ENCODE assay signal across 29 mouse cellular contexts in genomic region chr2:10087256-10087850, GRCm38 (mm10). TPM values are rescaled to one million over a fixed set of nuclear protein-coding genes. Genes with fewer than 3 reads are reported as not detected.
DNase-seq lines count a peak whose midpoint lies in the region; ATAC-seq and TF ChIP-seq lines count a peak whose summit lies in the region.
"Had no signal": no experiment of that assay in that cellular context is flagged by ENCODE, and none has a peak within 500 bp of the region (broad histone marks: within the 10 kb centered on the region; RNA-seq: fewer than 3 reads in every experiment).

No protein-coding gene starts in this region.

- TF ChIP-seq CTCF in liver, postnatal 0 days (IDR thresholded peaks at IDR 0.05; ENCODE audit: low read depth): no peak

- peak; percentile 24; the same call in 1 of the 2 replicates for ATAC-seq in liver, postnatal 0 days
- ATAC-seq: forebrain, embryonic 16.5 days; hindbrain, postnatal 0 days had no signal

- no peak overlapping the region for H3K9ac ChIP-seq in liver, postnatal 0 days (replicated peaks)
- H3K9ac ChIP-seq: heart, embryonic 12.5 days; kidney, embryonic 15.5 days; limb, embryonic 15.5 days; midbrain, embryonic 12.5 days; neural tube, embryonic 15.5 days had no signal

- WGBS in liver, postnatal 0 days (ENCODE audit: insufficient replicate concordance): 82% methylated on average over 8 of the region's 8 CpGs

- H3K9me3 ChIP-seq in liver, postnatal 0 days (ENCODE audit: low read length): no peaks in the 10 kb centered on the region
- H3K9me3 ChIP-seq: forebrain, embryonic 10.5 days; G1E; heart, embryonic 12.5 days; kidney, embryonic 15.5 days; limb, embryonic 15.5 days; midbrain, embryonic 12.5 days; neural tube, embryonic 15.5 days had no signal

- TF ChIP-seq EP300 in liver, postnatal 0 days (IDR thresholded peaks at IDR 0.05; ENCODE audit: low read depth): no peak

- H3K36me3 ChIP-seq in liver, postnatal 0 days (replicated peaks; ENCODE audit: insufficient read depth, low read length): peaks cover 62% of the 10 kb centered on the region

- H3K27me3 ChIP-seq in liver, postnatal 0 days (ENCODE audit: insufficient read depth, low read length): no peaks in the 10 kb centered on the region
- H3K27me3 ChIP-seq: CH12.LX; heart, embryonic 12.5 days; kidney, embryonic 15.5 days; limb, embryonic 15.5 days; midbrain, embryonic 12.5 days; neural tube, embryonic 15.5 days had no signal

- no peak overlapping the region for H3K4me2 ChIP-seq in liver, postnatal 0 days (ENCODE audit: low read depth, low read length)
- H3K4me2 ChIP-seq: heart, embryonic 12.5 days; kidney, embryonic 15.5 days; limb, embryonic 15.5 days; midbrain, embryonic 12.5 days; neural tube, embryonic 15.5 days had no signal

- no peaks in the 10 kb centered on the region; the same call in 1 of the 2 replicates for H3K4me1 ChIP-seq in liver, postnatal 0 days (ENCODE audit: insufficient read depth)
- H3K4me1 ChIP-seq: forebrain, embryonic 10.5 days; kidney, embryonic 15.5 days had no signal

- DNase-seq in adrenal gland, adult 2 months: peak; percentile 65
- no peak for DNase-seq in adrenal gland, postnatal 4 days (ENCODE audit: low spot score in 2 of 2)
- no peak for DNase-seq in liver, postnatal 0 days
- DNase-seq in liver: no peak
- peak; percentile 47 for DNase-seq in adrenal gland, adult 8-10 months
- no peak for DNase-seq in right cerebral cortex, postnatal 36 days (ENCODE audit: low spot score in 2 of 2)
- DNase-seq in layer of hippocampus, adult 9-10 months (ENCODE audit: low spot score): no peak
- DNase-seq: B cell, adult 2 months; cerebellum, adult 11-12 months; cerebellum, postnatal 14 days; heart, postnatal 10 days; kidney, adult 11 months; kidney, postnatal 36 days; lung, adult 18-20 months; lung, postnatal 10 days; right cerebral cortex, adult 18-20 months; thymus, adult 18-20 months; thymus, postnatal 36 days had no signal

- no peak overlapping the region; the same call in 1 of the 2 replicates for H3K27ac ChIP-seq in liver, postnatal 0 days (ENCODE audit: low read depth)
- H3K27ac ChIP-seq: forebrain, embryonic 10.5 days; hindbrain, postnatal 0 days; kidney, embryonic 15.5 days; limb, embryonic 15.5 days; midbrain, embryonic 12.5 days; neural tube, embryonic 15.5 days had no signal

- no peak overlapping the region for H3K4me3 ChIP-seq in liver, postnatal 0 days (ENCODE audit: low read depth, low read length)
- H3K4me3 ChIP-seq: forebrain, embryonic 10.5 days; heart, embryonic 12.5 days; kidney, embryonic 15.5 days; limb, embryonic 15.5 days; midbrain, embryonic 12.5 days; neural tube, embryonic 15.5 days had no signal

RNA-seq across cellular contexts. Expression of gene Kin, which starts 7.0 kb away (rescaled TPM):
- 10 to 100 TPM; 13.3 to 18.0 TPM for total RNA-seq in adrenal gland, adult 2 months (2021)
- polyA plus RNA-seq in adrenal gland, adult 2 months (2012; rRNA removed): 0.83 and 0.88 TPM in 2 replicates
- 10 to 100 TPM; 21.2 to 25.5 TPM for total RNA-seq in adrenal gland, postnatal 4 days (2021)
- 16.1 and 16.2 TPM in 2 replicates for polyA plus RNA-seq in liver, postnatal 0 days (2015; fragmentation: Nextera tagmentation; extraction: Ambion mirVana)
- 10 to 100 TPM; 12.3 to 18.2 (median 15.6) TPM for total RNA-seq in adrenal gland, adult 8-10 months (2022)

RNA-seq across cellular contexts. Expression of gene Atp5c1, which starts 7.0 kb away (rescaled TPM):
- total RNA-seq in adrenal gland, adult 2 months (2021): 100 to 1,000 TPM; 362 to 427 TPM
- 152 and 176 TPM in 2 replicates for polyA plus RNA-seq in adrenal gland, adult 2 months (2012; rRNA removed)
- 100 to 1,000 TPM; 368 to 376 TPM for total RNA-seq in adrenal gland, postnatal 4 days (2021)
- 439 and 445 TPM in 2 replicates for polyA plus RNA-seq in liver, postnatal 0 days (2015; fragmentation: Nextera tagmentation; extraction: Ambion mirVana)
- 100 to 1,000 TPM; 232 to 390 (median 312) TPM for total RNA-seq in adrenal gland, adult 8-10 months (2022)

RNA-seq across cellular contexts. Expression of gene Taf3, which starts 39.0 kb away (rescaled TPM):
- total RNA-seq in adrenal gland, adult 2 months (2021): 10 to 100 TPM; 10.6 to 13.3 TPM
- 6.8 and 7.1 TPM in 2 replicates for polyA plus RNA-seq in adrenal gland, adult 2 months (2012; rRNA removed)
- total RNA-seq in adrenal gland, postnatal 4 days (2021): 10 to 100 TPM; 11.2 to 11.9 TPM
- 3.9 and 5.7 TPM in 2 replicates for polyA plus RNA-seq in liver, postnatal 0 days (2015; fragmentation: Nextera tagmentation; extraction: Ambion mirVana)
- total RNA-seq in adrenal gland, adult 8-10 months (2022): 10 to 100 TPM; 11.8 to 12.7 (median 12.4) TPM

RNA-seq across cellular contexts. Expression of gene Itih2, which starts 43.8 kb away (rescaled TPM):
- 10 to 100 TPM in 1 of 2 experiments, 1 to 10 TPM in 1; 7.7 to 10.0 TPM for total RNA-seq in adrenal gland, adult 2 months (2021)
- polyA plus RNA-seq in adrenal gland, adult 2 months (2012; rRNA removed): 3.2 and 3.9 TPM in 2 replicates
- 100 to 1,000 TPM in 1 of 2 experiments, 10 to 100 TPM in 1; 12.4 to 193 TPM for total RNA-seq in adrenal gland, postnatal 4 days (2021)
- 527 and 547 TPM in 2 replicates for polyA plus RNA-seq in liver, postnatal 0 days (2015; fragmentation: Nextera tagmentation; extraction: Ambion mirVana)
- 10 to 100 TPM in 2 of 4 experiments, 1 to 10 TPM in 2; 9.3 to 11.1 (median 10.1) TPM for total RNA-seq in adrenal gland, adult 8-10 months (2022)
- total RNA-seq: CH12.LX had no signal
- polyA plus RNA-seq: G1E; small intestine, adult 2 months had no signal

Comparison
In these comparisons a context has a peak if more than half of its experiments do, and no peak if none do; other contexts are left out.
1. DNase-seq: peak in adrenal gland, adult 2 months (single experiment) and adrenal gland, adult 8-10 months (single experiment); none in adrenal gland, postnatal 4 days (0 of 2), liver, postnatal 0 days (single experiment), liver (single experiment), right cerebral cortex, postnatal 36 days (0 of 2) and layer of hippocampus, adult 9-10 months (single experiment).